7 mouse cellular contexts compared by ENCODE assay signal in genomic region chr2:6872131-6872893, GRCm38 (mm10).
A peak's percentile ranks its signal among the peaks of the same experiment; 100 is the strongest.
DNase-seq lines count a peak whose midpoint lies in the region; ATAC-seq and TF ChIP-seq lines count a peak whose summit lies in the region.

No protein-coding gene starts in this region.

- peak overlapping the region; percentile 84 for H3K27ac ChIP-seq in intestine, embryonic 16.5 days (ENCODE audit: low read length)
- H3K27ac ChIP-seq in liver, adult 2 months (replicated peaks; ENCODE audit: insufficient read depth, low read depth, low read length), result peak overlapping the region; percentile 78

- no peaks in the 10 kb centered on the region for H3K9me3 ChIP-seq in intestine, embryonic 16.5 days (ENCODE audit: control insufficient read depth, low read length)

- TF ChIP-seq CTCF in liver, adult 2 months (IDR thresholded peaks at IDR 0.05; ENCODE audit: low read depth, low read length), result no peak

- DNase-seq in adrenal gland, adult (ENCODE audit: inconsistent age in 2 of 2, low spot score in 1 of 2), result peak; percentile 55 to 83
- peak; percentile 33 to 73 for DNase-seq in cerebellum, postnatal 4 days (ENCODE audit: low spot score in 2 of 2)
- DNase-seq in gastrocnemius, postnatal 36 days, result peak; percentile 55 to 71
- DNase-seq in liver, adult 2 months (ENCODE audit: extremely low read depth, low read depth, low spot score), result peak; percentile 38
- DNase-seq in spleen, postnatal 36 days (ENCODE audit: low spot score in 2 of 2), result peak; percentile 55 to 65

- WGBS in intestine, embryonic 16.5 days, result under 1% methylated on average over 83 of the region's 124 CpGs
- WGBS in liver, adult 2 months, result under 1% methylated on average over 94 of the region's 124 CpGs

- H3ac ChIP-seq in myocyte (ENCODE audit: control insufficient read depth, insufficient read length), result peak overlapping the region; percentile 97

- no peaks in the 10 kb centered on the region for H3K36me3 ChIP-seq in intestine, embryonic 16.5 days (ENCODE audit: control insufficient read depth, insufficient read depth, low read length)
- no peaks in the 10 kb centered on the region for H3K36me3 ChIP-seq in liver, adult 2 months (ENCODE audit: control insufficient read depth, insufficient read depth, low read length)
- H3K36me3 ChIP-seq in myocyte (ENCODE audit: control insufficient read depth, insufficient read depth), result no peaks in the 10 kb centered on the region

- no peaks in the 10 kb centered on the region for H3K27me3 ChIP-seq in intestine, embryonic 16.5 days (replicated peaks; ENCODE audit: control insufficient read depth, insufficient read depth, low read length)
- peaks cover 3% of the 10 kb centered on the region; the same call in 1 of the 2 replicates for H3K27me3 ChIP-seq in liver, adult 2 months (ENCODE audit: control insufficient read depth, insufficient read depth, low read length)
- H3K27me3 ChIP-seq in myocyte (ENCODE audit: control insufficient read depth, insufficient read depth, insufficient read length), result no peaks in the 10 kb centered on the region

- intact Hi-C loops in gastrocnemius, postnatal 36 days (cut with DNase I), result loop anchor here (10.0 kb wide), 1 partner anchor 128 kb away; no protein-coding TSS in a partner anchor

- H3K4me1 ChIP-seq in intestine, embryonic 16.5 days (ENCODE audit: control insufficient read depth, insufficient read depth, low read length), result 0 out of 2 replicates have a peak, but pooled peaks cover 2% of the 10 kb centered on the region
- no peaks in the 10 kb centered on the region; the same call in 1 of the 2 replicates for H3K4me1 ChIP-seq in liver, adult 2 months (ENCODE audit: control insufficient read depth, insufficient read depth, low read length)

- H3K79me2 ChIP-seq in liver, adult 2 months (ENCODE audit: control insufficient read depth, insufficient read depth, low read length), result no peaks in the 10 kb centered on the region
- H3K79me2 ChIP-seq in myocyte (ENCODE audit: control insufficient read depth, insufficient read depth), result peaks cover 63% of the 10 kb centered on the region

- peak; percentile 98 for ATAC-seq in intestine, embryonic 16.5 days

- TF ChIP-seq POLR2A in liver, adult 2 months (IDR thresholded peaks at IDR 0.05; ENCODE audit: extremely low read depth, insufficient read depth, low read length), result no peak
- TF ChIP-seq POLR2A in myocyte (IDR thresholded peaks at IDR 0.05; ENCODE audit: insufficient read length, low read depth), result peak; percentile 54

- H3K4me2 ChIP-seq in intestine, embryonic 16.5 days (ENCODE audit: low read depth, low read length), result peak overlapping the region; percentile 94
- peak overlapping the region; percentile 91 for H3K4me2 ChIP-seq in myocyte (ENCODE audit: low read depth)

- peak overlapping the region; percentile 84 for H3K9ac ChIP-seq in intestine, embryonic 16.5 days (ENCODE audit: low read depth, low read length)
- H3K9ac ChIP-seq in liver, adult 2 months (ENCODE audit: low read depth, low read length), result peak overlapping the region; percentile 91

- peak overlapping the region; percentile 81 for H3K4me3 ChIP-seq in intestine, embryonic 16.5 days (ENCODE audit: low read length)
- H3K4me3 ChIP-seq in liver, adult 2 months (ENCODE audit: insufficient read depth, low read depth, low read length), result peak overlapping the region; percentile 94
- peak overlapping the region; percentile 65 for H3K4me3 ChIP-seq in myocyte

TF ChIP-seq in myocyte, 11 proteins besides CTCF, POLR2A, EP300 and RAD21:
- TF ChIP-seq TCF3 (IDR thresholded peaks at IDR 0.05; ENCODE audit: insufficient read length, low read depth) (peak; percentile 80), MAX (IDR thresholded peaks at IDR 0.05; ENCODE audit: low read depth) (no peak), MYOG (IDR thresholded peaks at IDR 0.05; ENCODE audit: control insufficient read depth in 1 of 3, insufficient read depth in 1 of 3, insufficient read length in 2 of 3, low read depth in 2 of 3) (peak; percentile 4 to 65 (median 49)), MYOD1 (IDR thresholded peaks at IDR 0.05; ENCODE audit: control insufficient read depth in 1 of 3, insufficient read length in 2 of 3, low read depth in 2 of 3) (peak in 2 of 3 experiments; percentile 93 to 95), POLR2AphosphoS2 (IDR thresholded peaks at IDR 0.05; ENCODE audit: insufficient read length, low read depth) (peak; percentile 50), USF1 (IDR thresholded peaks at IDR 0.05; ENCODE audit: low read depth) (no peak)

Comparison
In these comparisons a context has a peak if more than half of its experiments do, and no peak if none do; other contexts are left out.
1. Peak in every context shown above with its lines: DNase-seq, ATAC-seq, H3K4me3 ChIP-seq and H3K27ac ChIP-seq.